Mouse (Mus musculus) ovary, postnatal 14 days (tissue): ENCODE results near the gene Mlc1.

Experiments used
- DNase-seq: peaks from one replicate; pipeline ENCODE4 v3.0.0; 2022; ENCODE audit warnings: low spot score

The Mlc1 gene

GRCm38 (mm10) chr15:88936619-88937290 lies 42.1 kb downstream of the Mlc1 start:
- no peak for DNase-seq

GRCm38 (mm10) chr15:88934141-88934540 lies 44.7 kb downstream of the Mlc1 start:
- DNase-seq: no peak

- DNase-seq: no peak
These were observed 46.1 kb downstream of the Mlc1 start for GRCm38 (mm10) chr15:88932667-88933066.

- DNase-seq: no peak
These were observed 56.9 kb downstream of the Mlc1 start for GRCm38 (mm10) chr15:88921992-88922310.

GRCm38 (mm10) chr15:88921131-88921991 lies 57.4 kb downstream of the Mlc1 start:
- DNase-seq: peak; percentile 77

GRCm38 (mm10) chr15:88920065-88920464 lies 58.7 kb downstream of the Mlc1 start:
- DNase-seq: no peak

- DNase-seq: peak; percentile 15
These were observed 59.5 kb downstream of the Mlc1 start for GRCm38 (mm10) chr15:88919328-88919727.

GRCm38 (mm10) chr15:88917126-88917525 lies 61.7 kb downstream of the Mlc1 start:
- no peak for DNase-seq

- DNase-seq: no peak
These were observed 62.4 kb downstream of the Mlc1 start for GRCm38 (mm10) chr15:88916366-88916765.

GRCm38 (mm10) chr15:88915046-88915445 lies 63.8 kb downstream of the Mlc1 start:
- DNase-seq: no peak

- DNase-seq: no peak
These were observed 72.5 kb downstream of the Mlc1 start for GRCm38 (mm10) chr15:88906347-88906746.
